Mouse (Mus musculus): Measurements from ENCODE around the gene Slco2a1. TPM values are rescaled to one million over a fixed set of nuclear protein-coding genes. Genes with fewer than 3 reads are reported as not detected.
"Not testable (repeated sequence)": the region's sequence is repeated elsewhere in the genome, so short reads cannot be mapped to it uniquely, and the experiment has no call there.

The Slco2a1 gene
- polyA plus RNA-seq, 1 experiment, result 0.77 TPM

GRCm38 (mm10) chr9:103088661-103089060 is 100.1 kb downstream of the Slco2a1 start:
- Histone ChIP-seq H3K4me3 (replicated peaks; ENCODE audit: control insufficient read depth, low read depth, low read length) (no peak overlapping the region), H3K4me1 (ENCODE audit: control insufficient read depth, insufficient read depth, low read length) (no peaks in the 10 kb centered on the region), H3K27ac (ENCODE audit: control insufficient read depth, insufficient read depth, low read depth, low read length, poor library complexity) (no peak overlapping the region)
- TF ChIP-seq CTCF (IDR thresholded peaks at IDR 0.05; ENCODE audit: control insufficient read depth, insufficient read depth, low read length), result no peak
- TF ChIP-seq POLR2A (IDR thresholded peaks at IDR 0.05; ENCODE audit: borderline replicate concordance, control insufficient read depth, low read depth, low read length), result no peak
- WGBS, result 82% methylated on average over 2 of the region's 2 CpGs

GRCm38 (mm10) chr9:103090116-103090875 is 101.8 kb downstream of the Slco2a1 start:
- H3K4me1 ChIP-seq (ENCODE audit: control insufficient read depth, insufficient read depth, low read length), result no peaks in the 10 kb centered on the region
- no peak overlapping the region for H3K4me3 ChIP-seq (replicated peaks; ENCODE audit: control insufficient read depth, low read depth, low read length)
- TF ChIP-seq POLR2A (IDR thresholded peaks at IDR 0.05; ENCODE audit: borderline replicate concordance, control insufficient read depth, low read depth, low read length) (no peak), CTCF (IDR thresholded peaks at IDR 0.05; ENCODE audit: control insufficient read depth, insufficient read depth, low read length) (no peak)
- no peak overlapping the region for H3K27ac ChIP-seq (ENCODE audit: control insufficient read depth, insufficient read depth, low read depth, low read length, poor library complexity)
- WGBS, result 60% methylated on average over 9 of the region's 9 CpGs

- TF ChIP-seq POLR2A (IDR thresholded peaks at IDR 0.05; ENCODE audit: borderline replicate concordance, control insufficient read depth, low read depth, low read length) (no peak), CTCF (IDR thresholded peaks at IDR 0.05; ENCODE audit: control insufficient read depth, insufficient read depth, low read length) (no peak)
Measured at GRCm38 (mm10) chr9:103091039-103091883, 102.7 kb downstream of the Slco2a1 start.

GRCm38 (mm10) chr9:103092248-103092647 is 103.7 kb downstream of the Slco2a1 start:
- Histone ChIP-seq H3K4me1 (ENCODE audit: control insufficient read depth, insufficient read depth, low read length) (no peaks in the 10 kb centered on the region), H3K4me3 (replicated peaks; ENCODE audit: control insufficient read depth, low read depth, low read length) (peak overlapping the region; percentile 13), H3K27ac (ENCODE audit: control insufficient read depth, insufficient read depth, low read depth, low read length, poor library complexity) (peak overlapping the region; percentile 10; the same call in 1 of the 2 replicates)
- TF ChIP-seq POLR2A (IDR thresholded peaks at IDR 0.05; ENCODE audit: borderline replicate concordance, control insufficient read depth, low read depth, low read length) (0 out of 2 replicates have a peak, but pooled peaks have one; percentile 12), CTCF (IDR thresholded peaks at IDR 0.05; ENCODE audit: control insufficient read depth, insufficient read depth, low read length) (peak; percentile 83)
- under 1% methylated on average over 19 of the region's 19 CpGs for WGBS

More at GRCm38 (mm10) chr9:103091039-103091883, 102.7 kb downstream of the Slco2a1 start:
- 71% methylated on average over 16 of the region's 16 CpGs for WGBS
- H3K4me3 ChIP-seq (replicated peaks; ENCODE audit: control insufficient read depth, low read depth, low read length), result no peak overlapping the region
- no peaks in the 10 kb centered on the region for H3K4me1 ChIP-seq (ENCODE audit: control insufficient read depth, insufficient read depth, low read length)
- no peak overlapping the region for H3K27ac ChIP-seq (ENCODE audit: control insufficient read depth, insufficient read depth, low read depth, low read length, poor library complexity)

- no peak overlapping the region for H3K27ac ChIP-seq (ENCODE audit: control insufficient read depth, insufficient read depth, low read depth, low read length, poor library complexity)
- no peak overlapping the region for H3K4me3 ChIP-seq (replicated peaks; ENCODE audit: control insufficient read depth, low read depth, low read length)
- no peaks in the 10 kb centered on the region for H3K4me1 ChIP-seq (ENCODE audit: control insufficient read depth, insufficient read depth, low read length)
- 50% methylated on average over 3 of the region's 3 CpGs for WGBS
- TF ChIP-seq POLR2A (IDR thresholded peaks at IDR 0.05; ENCODE audit: borderline replicate concordance, control insufficient read depth, low read depth, low read length) (no peak), CTCF (IDR thresholded peaks at IDR 0.05; ENCODE audit: control insufficient read depth, insufficient read depth, low read length) (no peak)
Measured at GRCm38 (mm10) chr9:103093681-103094080, 105.2 kb downstream of the Slco2a1 start.

- 22% methylated on average over 9 of the region's 14 CpGs for WGBS
- H3K4me3 ChIP-seq (replicated peaks; ENCODE audit: control insufficient read depth, low read depth, low read length), result peak overlapping the region; percentile 43
- H3K27ac ChIP-seq (ENCODE audit: control insufficient read depth, insufficient read depth, low read depth, low read length, poor library complexity); H3K4me1 ChIP-seq (ENCODE audit: control insufficient read depth, insufficient read depth, low read length): not testable (repeated sequence)
Measured at GRCm38 (mm10) chr9:103108341-103108798, 119.9 kb downstream of the Slco2a1 start.

- peak overlapping the region; percentile 66 for H3K4me3 ChIP-seq (replicated peaks; ENCODE audit: control insufficient read depth, low read depth, low read length)
- peaks cover 2% of the 10 kb centered on the region; the same call in 1 of the 2 replicates for H3K4me1 ChIP-seq (ENCODE audit: control insufficient read depth, insufficient read depth, low read length)
- H3K27ac ChIP-seq (ENCODE audit: control insufficient read depth, insufficient read depth, low read depth, low read length, poor library complexity), result peak overlapping the region; percentile 67
- WGBS, result 21% methylated on average over 18 of the region's 18 CpGs
- no peak for TF ChIP-seq POLR2A (IDR thresholded peaks at IDR 0.05; ENCODE audit: borderline replicate concordance, control insufficient read depth, low read depth, low read length)
- TF ChIP-seq CTCF (IDR thresholded peaks at IDR 0.05; ENCODE audit: control insufficient read depth, insufficient read depth, low read length), result no peak
Measured at GRCm38 (mm10) chr9:103108943-103109670, 120.6 kb downstream of the Slco2a1 start.

All from bone marrow, adult 2 months (tissue).